Mouse (Mus musculus): ENCODE data around the gene Klf2. TPM values are rescaled to one million over a fixed set of nuclear protein-coding genes. Genes with fewer than 3 reads are reported as not detected.
A peak's percentile ranks its signal among the peaks of the same experiment; 100 is the strongest.

Klf2 gene
- polyA plus RNA-seq, 1 experiment from 2014 or later, result 2.6 TPM

GRCm38 (mm10) chr8:72334144-72334641 lies 15.4 kb downstream of the Klf2 start:
- ATAC-seq (ENCODE audit: insufficient read depth), result no peak
- H3K9me3 ChIP-seq (replicated peaks), result no peaks in the 10 kb centered on the region
- H3K27me3 ChIP-seq, result no peaks in the 10 kb centered on the region
- no peak overlapping the region for H3K4me3 ChIP-seq (replicated peaks)
- H3K9ac ChIP-seq, result no peak overlapping the region
- H3K36me3 ChIP-seq (replicated peaks), result peaks cover 15% of the 10 kb centered on the region
- no peak overlapping the region for H3K4me2 ChIP-seq
- H3K4me1 ChIP-seq (replicated peaks), result no peaks in the 10 kb centered on the region
- no peak overlapping the region for H3K27ac ChIP-seq (replicated peaks)
- 70% methylated on average over 4 of the region's 4 CpGs for WGBS (ENCODE audit: insufficient replicate concordance)

GRCm38 (mm10) chr8:72336273-72336672 lies 17.4 kb downstream of the Klf2 start:
- H3K4me2 ChIP-seq, result no peak overlapping the region
- no peaks in the 10 kb centered on the region for H3K27me3 ChIP-seq
- H3K36me3 ChIP-seq (replicated peaks), result peaks cover 35% of the 10 kb centered on the region
- 64% methylated on average over 2 of the region's 2 CpGs for WGBS (ENCODE audit: insufficient replicate concordance)
- ATAC-seq (ENCODE audit: insufficient read depth), result no peak
- no peak overlapping the region for H3K27ac ChIP-seq (replicated peaks)
- no peak overlapping the region for H3K9ac ChIP-seq
- no peaks in the 10 kb centered on the region for H3K4me1 ChIP-seq (replicated peaks)
- H3K9me3 ChIP-seq (replicated peaks), result no peaks in the 10 kb centered on the region
- H3K4me3 ChIP-seq (replicated peaks), result no peak overlapping the region

DNA sequence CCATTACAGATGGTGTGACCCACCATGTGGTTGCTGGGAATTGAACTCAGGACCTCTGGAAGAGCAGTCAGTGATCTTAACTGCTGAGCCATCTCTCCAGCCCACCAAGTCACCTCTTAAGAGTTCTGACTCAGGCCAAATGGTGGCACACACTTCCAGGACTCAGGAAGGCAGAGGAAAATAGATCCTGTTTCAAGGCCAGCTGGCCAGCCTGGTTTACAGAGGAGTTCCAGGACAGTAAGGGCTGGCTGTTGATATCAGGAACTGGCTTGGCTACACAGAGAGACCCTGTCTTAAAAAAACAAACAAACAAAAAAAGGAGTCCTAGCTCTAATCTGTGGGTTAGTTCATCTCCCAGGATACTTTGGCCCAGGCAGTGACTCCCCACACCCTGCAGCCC lies 18.2 kb downstream of the Klf2 start:
- H3K27me3 ChIP-seq, result no peaks in the 10 kb centered on the region
- peaks cover 42% of the 10 kb centered on the region for H3K36me3 ChIP-seq (replicated peaks)
- H3K9ac ChIP-seq, result no peak overlapping the region
- no peak for ATAC-seq (ENCODE audit: insufficient read depth)
- H3K9me3 ChIP-seq (replicated peaks), result no peaks in the 10 kb centered on the region
- H3K4me3 ChIP-seq (replicated peaks), result no peak overlapping the region
- no peak overlapping the region for H3K4me2 ChIP-seq
- no peak overlapping the region for H3K27ac ChIP-seq (replicated peaks)
- no peaks in the 10 kb centered on the region for H3K4me1 ChIP-seq (replicated peaks)

GRCm38 (mm10) chr8:72342556-72343300 lies 23.9 kb downstream of the Klf2 start:
- ATAC-seq (ENCODE audit: insufficient read depth), result no peak
- H3K27me3 ChIP-seq, result no peaks in the 10 kb centered on the region
- H3K4me3 ChIP-seq (replicated peaks), result no peak overlapping the region
- H3K36me3 ChIP-seq (replicated peaks), result peaks cover 59% of the 10 kb centered on the region
- no peak overlapping the region for H3K9ac ChIP-seq
- WGBS (ENCODE audit: insufficient replicate concordance), result 84% methylated on average over 5 of the region's 5 CpGs
- H3K4me2 ChIP-seq, result no peak overlapping the region
- no peaks in the 10 kb centered on the region for H3K9me3 ChIP-seq (replicated peaks)
- no peak overlapping the region for H3K27ac ChIP-seq (replicated peaks)
- H3K4me1 ChIP-seq (replicated peaks), result 0 out of 2 replicates have a peak, but pooled peaks cover 2% of the 10 kb centered on the region

DNA sequence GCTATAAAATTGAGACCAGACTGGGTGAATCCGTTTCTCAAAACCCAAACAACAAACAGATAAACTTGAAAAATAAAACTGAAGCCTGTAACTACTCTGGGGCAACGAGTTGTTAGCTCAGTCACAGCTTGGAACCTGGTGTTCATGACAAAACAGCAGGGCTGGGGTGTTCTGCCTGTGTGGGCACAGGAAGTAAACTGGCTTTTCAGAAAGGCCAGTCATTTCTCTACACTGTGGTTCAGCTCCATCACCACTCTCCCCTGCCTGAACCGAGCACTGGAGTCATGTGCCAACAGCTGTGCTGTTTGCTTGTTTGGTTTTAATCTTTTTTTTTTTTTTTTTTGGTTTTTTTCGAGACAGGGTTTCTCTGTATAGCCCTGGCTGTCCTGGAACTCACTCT lies 24.9 kb downstream of the Klf2 start:
- peaks cover 12% of the 10 kb centered on the region; the same call in 1 of the 2 replicates for H3K4me1 ChIP-seq (replicated peaks)
- 65% methylated on average over 4 of the region's 4 CpGs for WGBS (ENCODE audit: insufficient replicate concordance)
- ATAC-seq (ENCODE audit: insufficient read depth), result no peak
- H3K27me3 ChIP-seq, result no peaks in the 10 kb centered on the region
- no peak overlapping the region for H3K4me2 ChIP-seq
- no peaks in the 10 kb centered on the region for H3K9me3 ChIP-seq (replicated peaks)
- H3K27ac ChIP-seq (replicated peaks), result no peak overlapping the region
- no peak overlapping the region for H3K9ac ChIP-seq
- no peak overlapping the region for H3K4me3 ChIP-seq (replicated peaks)
- peaks cover 52% of the 10 kb centered on the region for H3K36me3 ChIP-seq (replicated peaks)

GRCm38 (mm10) chr8:72347553-72347952 lies 28.7 kb downstream of the Klf2 start:
- Histone ChIP-seq H3K4me1 (replicated peaks) (peaks cover 35% of the 10 kb centered on the region), H3K27ac (replicated peaks) (no peak overlapping the region), H3K4me3 (replicated peaks) (no peak overlapping the region), H3K9me3 (replicated peaks) (no peaks in the 10 kb centered on the region), H3K27me3 (no peaks in the 10 kb centered on the region), H3K9ac (no peak overlapping the region), H3K4me2 (no peak overlapping the region), H3K36me3 (replicated peaks) (peaks cover 19% of the 10 kb centered on the region)
- WGBS (ENCODE audit: insufficient replicate concordance), result 52% methylated on average over 1 of the region's 1 CpGs
- no peak for ATAC-seq (ENCODE audit: insufficient read depth)

GRCm38 (mm10) chr8:72348114-72348513 lies 29.3 kb downstream of the Klf2 start:
- WGBS (ENCODE audit: insufficient replicate concordance), result 82% methylated on average over 2 of the region's 2 CpGs
- Histone ChIP-seq H3K4me1 (replicated peaks) (peaks cover 41% of the 10 kb centered on the region), H3K9ac (no peak overlapping the region), H3K4me2 (no peak overlapping the region), H3K27ac (replicated peaks) (no peak overlapping the region), H3K9me3 (replicated peaks) (no peaks in the 10 kb centered on the region), H3K4me3 (replicated peaks) (no peak overlapping the region), H3K36me3 (replicated peaks) (peaks cover 17% of the 10 kb centered on the region), H3K27me3 (no peaks in the 10 kb centered on the region)
- no peak for ATAC-seq (ENCODE audit: insufficient read depth)

DNA sequence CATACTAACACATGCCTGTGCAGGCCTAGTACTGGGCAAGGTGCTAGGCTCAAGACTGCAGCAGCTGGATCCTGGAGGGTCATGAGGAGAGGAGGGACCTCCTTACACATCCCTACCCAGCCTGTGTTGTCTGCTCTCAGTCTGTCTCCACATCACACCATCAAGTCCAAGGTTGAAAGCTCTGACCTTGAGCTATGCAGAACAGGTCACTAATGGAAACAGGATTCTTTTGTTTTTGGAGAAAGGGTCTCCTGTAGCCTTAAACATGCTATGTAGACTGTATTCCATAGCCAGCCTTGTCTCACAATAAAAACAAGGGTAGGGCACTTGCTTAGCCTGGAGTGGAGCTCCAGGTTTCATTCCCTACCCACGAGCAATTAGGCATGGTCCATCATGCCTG lies 30.1 kb downstream of the Klf2 start:
- Histone ChIP-seq H3K4me3 (replicated peaks) (no peak overlapping the region), H3K4me1 (replicated peaks) (peaks cover 50% of the 10 kb centered on the region), H3K36me3 (replicated peaks) (peaks cover 13% of the 10 kb centered on the region), H3K4me2 (no peak overlapping the region), H3K27me3 (no peaks in the 10 kb centered on the region), H3K9ac (no peak overlapping the region), H3K9me3 (replicated peaks) (no peaks in the 10 kb centered on the region), H3K27ac (replicated peaks) (no peak overlapping the region)
- ATAC-seq (ENCODE audit: insufficient read depth), result no peak
- WGBS (ENCODE audit: insufficient replicate concordance), result 80% methylated on average over 1 of the region's 1 CpGs

DNA sequence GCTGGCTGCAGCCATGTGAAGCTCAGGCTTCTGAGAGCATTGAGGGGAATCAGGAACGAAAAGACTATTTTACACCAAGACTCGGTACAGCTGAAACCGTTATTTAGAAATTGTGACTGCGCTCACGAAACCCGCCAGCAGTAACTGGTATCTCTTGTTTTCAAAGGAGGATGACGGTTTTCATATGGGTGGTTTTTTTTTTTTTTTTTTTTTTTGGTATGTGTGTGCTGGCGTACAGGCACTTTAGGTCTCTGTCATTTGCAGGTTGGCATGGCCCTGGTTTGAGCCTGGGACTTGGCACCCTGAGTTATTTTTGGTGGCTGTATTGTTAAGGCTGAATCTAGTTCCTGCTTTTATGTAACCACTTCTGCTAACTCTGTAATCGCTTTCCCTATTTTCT lies 31.0 kb downstream of the Klf2 start:
- Histone ChIP-seq H3K9me3 (replicated peaks) (no peaks in the 10 kb centered on the region), H3K27ac (replicated peaks) (0 out of 2 replicates have a peak overlapping the region, but pooled peaks have one; percentile 31), H3K4me2 (no peak overlapping the region), H3K27me3 (no peaks in the 10 kb centered on the region), H3K4me3 (replicated peaks) (no peak overlapping the region), H3K4me1 (replicated peaks) (peaks cover 58% of the 10 kb centered on the region), H3K36me3 (replicated peaks) (peaks cover 7% of the 10 kb centered on the region; the same call in 1 of the 2 replicates), H3K9ac (no peak overlapping the region)
- no peak for ATAC-seq (ENCODE audit: insufficient read depth)
- 58% methylated on average over 9 of the region's 9 CpGs for WGBS (ENCODE audit: insufficient replicate concordance)

GRCm38 (mm10) chr8:72350727-72351126 lies 31.9 kb downstream of the Klf2 start:
- Histone ChIP-seq H3K4me2 (no peak overlapping the region), H3K9ac (no peak overlapping the region), H3K9me3 (replicated peaks) (no peaks in the 10 kb centered on the region), H3K27ac (replicated peaks) (peak overlapping the region; percentile 31; the same call in 1 of the 2 replicates), H3K27me3 (no peaks in the 10 kb centered on the region), H3K4me3 (replicated peaks) (no peak overlapping the region), H3K4me1 (replicated peaks) (peaks cover 67% of the 10 kb centered on the region), H3K36me3 (replicated peaks) (peaks cover 7% of the 10 kb centered on the region; the same call in 1 of the 2 replicates)
- 28% methylated on average over 8 of the region's 8 CpGs for WGBS (ENCODE audit: insufficient replicate concordance)
- ATAC-seq (ENCODE audit: insufficient read depth), result no peak

DNA sequence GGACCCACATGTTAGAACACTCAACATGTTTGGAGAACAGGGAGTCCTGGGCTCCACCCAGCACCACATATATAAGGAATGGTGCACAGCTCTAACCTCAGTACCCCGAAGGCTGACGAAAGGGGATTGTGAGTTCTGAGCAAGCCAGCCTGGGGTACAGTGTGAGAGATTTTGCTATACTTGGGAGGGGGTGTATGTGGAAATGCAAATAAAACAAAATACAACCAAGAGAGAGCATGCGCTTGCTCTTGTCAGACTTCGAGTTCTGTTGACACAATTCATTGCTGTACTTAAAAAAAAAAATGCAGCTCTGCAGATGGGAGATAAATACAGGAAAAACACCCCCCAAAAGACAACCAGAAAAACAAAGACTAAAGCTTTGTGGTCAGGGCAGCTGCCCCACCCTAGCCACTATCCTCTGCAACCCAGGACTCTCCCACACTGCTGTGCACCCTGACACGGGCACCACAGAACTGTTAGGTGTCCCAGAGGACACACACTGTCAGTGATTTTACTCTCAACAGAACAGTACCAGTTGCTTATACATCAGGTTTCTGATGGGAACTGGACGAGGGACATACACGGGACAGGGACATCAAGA lies 32.7 kb downstream of the Klf2 start:
- Histone ChIP-seq H3K9me3 (replicated peaks) (no peaks in the 10 kb centered on the region), H3K4me3 (replicated peaks) (no peak overlapping the region), H3K4me1 (replicated peaks) (peaks cover 70% of the 10 kb centered on the region), H3K9ac (no peak overlapping the region), H3K4me2 (no peak overlapping the region), H3K27me3 (no peaks in the 10 kb centered on the region), H3K36me3 (replicated peaks) (peaks cover 11% of the 10 kb centered on the region; the same call in 1 of the 2 replicates), H3K27ac (replicated peaks) (no peak overlapping the region)
- no peak for ATAC-seq (ENCODE audit: insufficient read depth)
- WGBS (ENCODE audit: insufficient replicate concordance), result 57% methylated on average over 7 of the region's 7 CpGs

All from liver, embryonic 15.5 days (tissue).